Mouse (Mus musculus) midbrain, embryonic 16.5 days (tissue): ENCODE measurements around the gene Fah. TPM values are rescaled to one million over a fixed set of nuclear protein-coding genes. Genes with fewer than 3 reads are reported as not detected.

Experiments
- ATAC-seq: fragments of 200-750 bp; cut with Nextera tagmentation; 2 replicates; pipeline ENCODE4 v1.8.0; 2017; ENCODE audit warnings: moderate TSS enrichment
- H3K27ac ChIP-seq: fragments of 300-500 bp; sonication (generic); 2 replicates; pipeline ENCODE4 v1.5.1; 2014; ENCODE audit warnings: mild to moderate bottlenecking, low read length, mixed read lengths
- H3K27me3 ChIP-seq: fragments of 300-500 bp; sonication (generic); 2 replicates; pipeline ENCODE4 v1.6.1; 2014; ENCODE audit warnings: low read depth, low read length, mixed read lengths; ENCODE audit not compliant: control insufficient read depth, insufficient read depth
- H3K36me3 ChIP-seq: fragments of 300-500 bp; sonication (generic); 2 replicates; pipeline ENCODE4 v1.6.1; 2014; ENCODE audit warnings: mild to moderate bottlenecking, low read length, moderate library complexity, mixed read lengths; ENCODE audit not compliant: control insufficient read depth, insufficient read depth
- H3K4me1 ChIP-seq: fragments of 300-500 bp; sonication (generic); 2 replicates; pipeline ENCODE4 v1.6.1; 2014; ENCODE audit warnings: mild to moderate bottlenecking, low read length, mixed read lengths; ENCODE audit not compliant: control insufficient read depth, insufficient read depth
- H3K4me2 ChIP-seq: fragments of 300-500 bp; sonication (generic); 2 replicates; pipeline ENCODE4 v1.6.1; 2014; ENCODE audit warnings: mild to moderate bottlenecking, low read length, mixed read lengths
- H3K4me3 ChIP-seq: fragments of 300-500 bp; sonication (generic); 2 replicates; pipeline ENCODE4 v1.5.1; 2014; ENCODE audit warnings: low read depth, mild to moderate bottlenecking, low read length, moderate library complexity, mixed read lengths
- H3K9ac ChIP-seq: fragments of 300-500 bp; sonication (generic); 2 replicates; pipeline ENCODE4 v1.6.1; 2014; ENCODE audit warnings: low read depth, low read length, mixed read lengths
- H3K9me3 ChIP-seq: fragments of 300-500 bp; sonication (generic); replicated peaks from 2 replicates; pipeline ENCODE4 v1.6.1; 2014; ENCODE audit warnings: mild to moderate bottlenecking, low read length, mixed read lengths; ENCODE audit not compliant: control insufficient read depth, poor library complexity, severe bottlenecking
- WGBS: fragments of 180-500 bp; shearing (Covaris S2); extraction: QIAGEN DNeasy Blood & Tissue Kit; methylation state at CpG from one replicate; pipeline ENCODE4 v1.1.7; 2014; 5-methylcytosine and 5-hydroxymethylcytosine counted together
- polyA plus RNA-seq: library from polyadenylated mRNA; unstranded; fragments of >200 nt; fragmentation: Nextera tagmentation; extraction: Ambion mirVana; gene quantifications from 2 replicates; pipeline ENCODE4 v1.2.1, GENCODE M21; 2015

Gene Fah
- polyA plus RNA-seq, 1 experiment from 2014 or later, result 13.6 TPM

- 48% methylated on average over 3 of the region's 3 CpGs for WGBS
- Histone ChIP-seq H3K4me1 (no peaks in the 10 kb centered on the region), H3K9ac (no peak overlapping the region), H3K27me3 (no peaks in the 10 kb centered on the region), H3K36me3 (no peaks in the 10 kb centered on the region), H3K9me3 (no peaks in the 10 kb centered on the region), H3K27ac (no peak overlapping the region), H3K4me2 (no peak overlapping the region), H3K4me3 (no peak overlapping the region)
- ATAC-seq, result no peak
Measured at GRCm38 (mm10) chr7:84555294-84555693, 51.2 kb downstream of the Fah start.

DNA sequence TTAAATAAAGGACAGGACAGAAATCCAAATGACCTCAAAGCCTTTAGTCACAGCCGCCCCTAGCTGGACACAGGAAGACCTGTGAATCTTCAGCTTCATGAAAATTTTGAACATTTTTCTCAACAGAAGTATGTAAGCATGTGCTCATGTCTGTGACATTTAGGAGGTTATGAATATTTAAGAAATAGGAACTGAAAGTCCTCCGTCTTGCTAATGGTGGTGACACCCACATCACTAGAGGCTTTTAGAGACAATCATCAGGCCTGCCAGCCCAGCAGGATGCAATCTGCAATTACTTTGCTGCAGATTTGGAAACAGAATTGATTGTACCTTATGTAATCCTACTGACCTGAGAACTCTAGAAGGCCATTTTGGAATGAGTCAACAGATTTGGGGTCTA is 55.0 kb downstream of the Fah start:
- WGBS, result 87% methylated on average over 2 of the region's 2 CpGs
- H3K9me3 ChIP-seq, result no peaks in the 10 kb centered on the region

GRCm38 (mm10) chr7:84546667-84547066 is 59.9 kb downstream of the Fah start:
- no peaks in the 10 kb centered on the region for H3K9me3 ChIP-seq
- ATAC-seq, result no peak
- H3K4me1 ChIP-seq, result no peaks in the 10 kb centered on the region
- no peak overlapping the region for H3K4me3 ChIP-seq
- no peak overlapping the region for H3K27ac ChIP-seq
- H3K27me3 ChIP-seq, result no peaks in the 10 kb centered on the region
- WGBS, result 83% methylated on average over 4 of the region's 4 CpGs
- no peaks in the 10 kb centered on the region for H3K36me3 ChIP-seq
- no peak overlapping the region for H3K4me2 ChIP-seq
- H3K9ac ChIP-seq, result no peak overlapping the region

More for the DNA sequence above, 55.0 kb downstream of the Fah start:
- ATAC-seq, result no peak
- Histone ChIP-seq H3K27me3 (no peaks in the 10 kb centered on the region), H3K4me2 (no peak overlapping the region), H3K4me1 (no peaks in the 10 kb centered on the region), H3K4me3 (no peak overlapping the region), H3K36me3 (no peaks in the 10 kb centered on the region), H3K27ac (no peak overlapping the region), H3K9ac (no peak overlapping the region)

DNA sequence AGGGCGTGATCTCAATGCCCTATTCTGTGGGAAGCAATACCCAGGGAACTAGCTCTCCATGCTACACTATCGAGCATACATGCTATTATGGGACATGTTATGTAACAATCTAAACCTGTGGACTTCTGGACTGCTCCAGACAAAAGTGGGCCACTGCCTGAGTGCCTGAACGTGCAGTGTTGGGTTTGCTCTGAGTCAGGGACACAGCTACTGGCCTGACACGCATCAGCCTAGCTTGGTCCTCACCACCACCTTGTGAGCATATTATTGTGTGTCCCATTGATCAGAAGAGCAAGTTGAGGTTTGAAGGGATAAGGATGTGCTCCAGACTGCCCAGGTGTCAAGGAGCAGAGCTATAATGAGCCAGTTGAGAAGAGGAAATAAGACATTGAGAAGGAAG is 61.6 kb downstream of the Fah start:
- ATAC-seq, result no peak
- Histone ChIP-seq H3K4me3 (no peak overlapping the region), H3K27me3 (no peaks in the 10 kb centered on the region), H3K4me1 (no peaks in the 10 kb centered on the region), H3K36me3 (no peaks in the 10 kb centered on the region), H3K9ac (no peak overlapping the region), H3K9me3 (no peaks in the 10 kb centered on the region), H3K4me2 (no peak overlapping the region), H3K27ac (no peak overlapping the region)
- 87% methylated on average over 4 of the region's 4 CpGs for WGBS

Other genes with a start within 250 kb of the Fah start
- 88.2 and 90.2 TPM in 2 replicates for gene Arnt2, start 196.5 kb downstream of the Fah start, polyA plus RNA-seq
- gene Gm2115, start 77.8 kb downstream of the Fah start, polyA plus RNA-seq, result 0.98 and 1.4 TPM in 2 replicates
- gene Zfand6, start 83.2 kb upstream of the Fah start, polyA plus RNA-seq, result 169 and 179 TPM in 2 replicates
- gene Olfr291, start 246.8 kb upstream of the Fah start, polyA plus RNA-seq, result not detected in 2 replicates